Mouse (Mus musculus) embryonic facial prominence, embryonic 12.5 days (tissue): ENCODE measurements around the gene Adam15. TPM values are rescaled to one million over a fixed set of nuclear protein-coding genes. Genes with fewer than 3 reads are reported as not detected.

Experiments
- ATAC-seq: fragments of 200-750 bp; cut with Nextera tagmentation; 2 replicates; pipeline ENCODE4 v1.8.0; 2017; ENCODE audit not compliant: insufficient number of reproducible peaks, insufficient read depth, low FRiP score, low TSS enrichment
- H3K27ac ChIP-seq: fragments of 300-500 bp; sonication (generic); 2 replicates; pipeline ENCODE4 v1.5.1; 2016; ENCODE audit warnings: mild to moderate bottlenecking
- H3K27me3 ChIP-seq: fragments of 300-500 bp; sonication (generic); 2 replicates; pipeline ENCODE4 v1.6.1; 2016; ENCODE audit warnings: mild to moderate bottlenecking, moderate library complexity
- H3K36me3 ChIP-seq: fragments of 300-500 bp; sonication (generic); 2 replicates; pipeline ENCODE4 v1.6.1; 2016; ENCODE audit warnings: mild to moderate bottlenecking
- H3K4me1 ChIP-seq: fragments of 300-500 bp; sonication (generic); 2 replicates; pipeline ENCODE4 v1.6.1; 2016
- H3K4me2 ChIP-seq: fragments of 300-500 bp; sonication (generic); replicated peaks from 2 replicates; pipeline ENCODE4 v1.6.1; 2016; ENCODE audit warnings: mild to moderate bottlenecking, moderate library complexity
- H3K4me3 ChIP-seq: fragments of 300-500 bp; sonication (generic); 2 replicates; pipeline ENCODE4 v1.5.1; 2016; ENCODE audit warnings: mild to moderate bottlenecking
- H3K9ac ChIP-seq: fragments of 300-500 bp; sonication (generic); 2 replicates; pipeline ENCODE4 v1.6.1; 2016; ENCODE audit warnings: mild to moderate bottlenecking, moderate library complexity
- H3K9me3 ChIP-seq: fragments of 300-500 bp; sonication (generic); 2 replicates; pipeline ENCODE4 v1.6.1; 2016; ENCODE audit warnings: mild to moderate bottlenecking, moderate library complexity
- WGBS: fragments of 180-500 bp; shearing (Covaris S2); methylation state at CpG from one replicate; pipeline ENCODE4 v1.1.7; 2016; 5-methylcytosine and 5-hydroxymethylcytosine counted together
- polyA plus RNA-seq: library from polyadenylated mRNA; unstranded; fragments of >200 nt; fragmentation: Nextera tagmentation; extraction: Ambion mirVana; gene quantifications from 2 replicates; pipeline ENCODE4 v1.2.1, GENCODE M21; 2016

The Adam15 gene
- 42.7 and 45.5 TPM in 2 replicates for polyA plus RNA-seq

GRCm38 (mm10) chr3:89349869-89350501 lies at the start of gene Adam15:
TSS of gene Adam15 (minus strand) at chr3:89349996.
- WGBS = under 1% methylated on average over 55 of the region's 59 CpGs
- ATAC-seq = peak; percentile 81
- Histone ChIP-seq H3K27me3 (peaks cover 44% of the 10 kb centered on the region), H3K36me3 (peaks cover 20% of the 10 kb centered on the region; the same call in 1 of the 2 replicates), H3K9ac (peak within 1 kb of the TSS; percentile 65), H3K27ac (peak within 1 kb of the TSS; percentile 46; the same call in 1 of the 2 replicates), H3K4me3 (peak within 1 kb of the TSS; percentile 66), H3K4me2 (peak within 1 kb of the TSS; percentile 97), H3K9me3 (no peaks in the 10 kb centered on the region), H3K4me1 (peaks cover 19% of the 10 kb centered on the region)

GRCm38 (mm10) chr3:89396654-89397005 lies 46.8 kb upstream of the Adam15 start:
- H3K36me3 ChIP-seq = no peaks in the 10 kb centered on the region; the same call in 1 of the 2 replicates
- H3K27ac ChIP-seq = no peak overlapping the region
- WGBS = 2% methylated on average over 4 of the region's 4 CpGs
- H3K4me2 ChIP-seq = peak overlapping the region; percentile 97
- no peaks in the 10 kb centered on the region for H3K9me3 ChIP-seq
- H3K4me1 ChIP-seq = peaks cover 29% of the 10 kb centered on the region
- peaks cover 15% of the 10 kb centered on the region for H3K27me3 ChIP-seq
- peak overlapping the region; percentile 50 for H3K4me3 ChIP-seq
- peak overlapping the region; percentile 55; the same call in 1 of the 2 replicates for H3K9ac ChIP-seq
- no peak for ATAC-seq

- Histone ChIP-seq H3K36me3 (no peaks in the 10 kb centered on the region; the same call in 1 of the 2 replicates), H3K4me3 (peak overlapping the region; percentile 50), H3K9me3 (no peaks in the 10 kb centered on the region), H3K4me2 (peak overlapping the region; percentile 97), H3K9ac (peak overlapping the region; percentile 55), H3K27ac (peak overlapping the region; percentile 68; the same call in 1 of the 2 replicates), H3K27me3 (peaks cover 21% of the 10 kb centered on the region), H3K4me1 (peaks cover 35% of the 10 kb centered on the region)
- no peak for ATAC-seq
- under 1% methylated on average over 44 of the region's 44 CpGs for WGBS
These were observed 46.2 kb upstream of the Adam15 start for GRCm38 (mm10) chr3:89395806-89396653.

- Histone ChIP-seq H3K36me3 (no peaks in the 10 kb centered on the region; the same call in 1 of the 2 replicates), H3K27me3 (peaks cover 26% of the 10 kb centered on the region), H3K9me3 (no peaks in the 10 kb centered on the region), H3K27ac (peak overlapping the region; percentile 68), H3K4me2 (peak overlapping the region; percentile 97), H3K9ac (peak overlapping the region; percentile 58; the same call in 1 of the 2 replicates), H3K4me1 (peaks cover 42% of the 10 kb centered on the region), H3K4me3 (peak overlapping the region; percentile 50)
- no peak for ATAC-seq
- 3% methylated on average over 10 of the region's 10 CpGs for WGBS
These were observed 45.6 kb upstream of the Adam15 start for GRCm38 (mm10) chr3:89395419-89395805.

GRCm38 (mm10) chr3:89394894-89395256 lies 45.1 kb upstream of the Adam15 start:
- Histone ChIP-seq H3K36me3 (no peaks in the 10 kb centered on the region; the same call in 1 of the 2 replicates), H3K27me3 (peaks cover 26% of the 10 kb centered on the region), H3K9ac (peak overlapping the region; percentile 58), H3K4me2 (peak overlapping the region; percentile 97), H3K27ac (peak overlapping the region; percentile 68), H3K9me3 (no peaks in the 10 kb centered on the region), H3K4me1 (peaks cover 46% of the 10 kb centered on the region), H3K4me3 (peak overlapping the region; percentile 50)
- under 1% methylated on average over 12 of the region's 12 CpGs for WGBS
- no peak for ATAC-seq

GRCm38 (mm10) chr3:89394006-89394893 lies 44.5 kb upstream of the Adam15 start, which contains the start of gene Zbtb7b:
TSS of gene Zbtb7b (minus strand) at chr3:89394776.
- H3K36me3 ChIP-seq = no peaks in the 10 kb centered on the region
- H3K9me3 ChIP-seq = no peaks in the 10 kb centered on the region
- H3K4me1 ChIP-seq = peaks cover 46% of the 10 kb centered on the region
- H3K27me3 ChIP-seq = peaks cover 26% of the 10 kb centered on the region
- peak; percentile 5; the same call in 1 of the 2 replicates for ATAC-seq
- under 1% methylated on average over 39 of the region's 42 CpGs for WGBS
- H3K9ac ChIP-seq = peak within 1 kb of the TSS; percentile 58
- peak within 1 kb of the TSS; percentile 68 for H3K27ac ChIP-seq
- H3K4me2 ChIP-seq = peak within 1 kb of the TSS; percentile 97
- H3K4me3 ChIP-seq = peak within 1 kb of the TSS; percentile 50

- peak overlapping the region; percentile 58; the same call in 1 of the 2 replicates for H3K9ac ChIP-seq
- H3K27me3 ChIP-seq = peaks cover 26% of the 10 kb centered on the region
- ATAC-seq = peak; percentile 94
- H3K36me3 ChIP-seq = no peaks in the 10 kb centered on the region
- no peaks in the 10 kb centered on the region for H3K9me3 ChIP-seq
- H3K4me2 ChIP-seq = peak overlapping the region; percentile 97
- H3K4me3 ChIP-seq = peak overlapping the region; percentile 50
- under 1% methylated on average over 15 of the region's 15 CpGs for WGBS
- peaks cover 46% of the 10 kb centered on the region for H3K4me1 ChIP-seq
- H3K27ac ChIP-seq = peak overlapping the region; percentile 68; the same call in 1 of the 2 replicates
These were observed 43.8 kb upstream of the Adam15 start for GRCm38 (mm10) chr3:89393605-89394004.

GRCm38 (mm10) chr3:89392871-89393311 lies 43.1 kb upstream of the Adam15 start:
- no peak for ATAC-seq
- WGBS = under 1% methylated on average over 17 of the region's 24 CpGs
- Histone ChIP-seq H3K27ac (no peak overlapping the region), H3K9me3 (no peaks in the 10 kb centered on the region), H3K36me3 (no peaks in the 10 kb centered on the region), H3K4me3 (peak overlapping the region; percentile 50), H3K9ac (no peak overlapping the region), H3K4me2 (peak overlapping the region; percentile 97), H3K4me1 (peaks cover 46% of the 10 kb centered on the region), H3K27me3 (peaks cover 26% of the 10 kb centered on the region)

- Histone ChIP-seq H3K4me1 (peaks cover 54% of the 10 kb centered on the region), H3K27me3 (peaks cover 26% of the 10 kb centered on the region)
- under 1% methylated on average over 56 of the region's 56 CpGs for WGBS
These were observed 42.1 kb upstream of the Adam15 start for GRCm38 (mm10) chr3:89391663-89392511.

More at GRCm38 (mm10) chr3:89391663-89392511, 42.1 kb upstream of the Adam15 start:
- Histone ChIP-seq H3K36me3 (no peaks in the 10 kb centered on the region), H3K4me2 (peak overlapping the region; percentile 97), H3K27ac (no peak overlapping the region), H3K4me3 (peak overlapping the region; percentile 50), H3K9me3 (no peaks in the 10 kb centered on the region), H3K9ac (peak overlapping the region; percentile 53)
- no peak for ATAC-seq
